ENCODE assay signal across 22 mouse cellular contexts in the genomic region with DNA sequence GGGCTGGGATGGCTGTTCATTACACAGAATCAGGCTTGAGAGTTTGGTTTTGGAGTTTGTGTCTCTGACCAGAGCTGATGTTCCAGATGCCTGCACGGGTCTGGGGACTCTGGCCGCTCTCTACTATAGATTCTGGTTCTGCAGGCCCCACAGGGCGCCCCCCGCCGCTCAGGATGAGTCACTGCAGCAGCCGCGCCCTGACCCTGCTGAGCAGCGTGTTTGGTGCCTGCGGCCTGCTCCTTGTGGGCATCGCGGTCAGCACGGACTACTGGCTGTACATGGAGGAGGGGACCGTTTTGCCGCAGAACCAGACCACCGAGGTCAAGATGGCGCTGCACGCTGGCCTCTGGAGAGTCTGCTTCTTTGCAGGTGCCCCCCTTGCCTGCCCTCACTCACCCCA. TPM values are rescaled to one million over a fixed set of nuclear protein-coding genes. Genes with fewer than 3 reads are reported as not detected.
DNase-seq lines count a peak whose midpoint lies in the region; ATAC-seq lines count a peak whose summit lies in the region.
"Had no signal": no experiment of that assay in that cellular context is flagged by ENCODE, and none has a peak within 500 bp of the region (broad histone marks: within the 10 kb centered on the region; RNA-seq: fewer than 3 reads in every experiment).

No protein-coding gene starts in this region.

- no peak overlapping the region for H3K27ac ChIP-seq in hindbrain, embryonic 10.5 days
- no peak overlapping the region for H3K27ac ChIP-seq in hindbrain, embryonic 16.5 days (ENCODE audit: low read depth, low read length)
- H3K27ac ChIP-seq in midbrain, embryonic 11.5 days (ENCODE audit: low read depth, low read length): no peak overlapping the region
- no peak overlapping the region for H3K27ac ChIP-seq in midbrain, embryonic 16.5 days (ENCODE audit: low read length)
- H3K27ac ChIP-seq: forebrain, embryonic 13.5 days; gastrocnemius, adult 2 months; heart, embryonic 15.5 days; kidney, embryonic 15.5 days; midbrain, embryonic 12.5 days; stomach, embryonic 15.5 days had no signal

- H3K4me3 ChIP-seq in hindbrain, embryonic 10.5 days: no peak overlapping the region
- no peak overlapping the region for H3K4me3 ChIP-seq in hindbrain, embryonic 16.5 days (ENCODE audit: low read length)
- no peak overlapping the region for H3K4me3 ChIP-seq in midbrain, embryonic 11.5 days (ENCODE audit: low read depth, low read length)
- H3K4me3 ChIP-seq in midbrain, embryonic 16.5 days (ENCODE audit: low read depth, low read length): no peak overlapping the region
- H3K4me3 ChIP-seq: forebrain, embryonic 13.5 days; gastrocnemius, adult 2 months; heart, embryonic 15.5 days; kidney, embryonic 15.5 days; midbrain, embryonic 12.5 days; stomach, embryonic 15.5 days had no signal

- no peak overlapping the region for H3K4me2 ChIP-seq in hindbrain, embryonic 16.5 days (ENCODE audit: low read length)
- H3K4me2 ChIP-seq in midbrain, embryonic 11.5 days: no peak overlapping the region
- H3K4me2 ChIP-seq in midbrain, embryonic 16.5 days (ENCODE audit: low read length): no peak overlapping the region
- H3K4me2 ChIP-seq: forebrain, embryonic 13.5 days; heart, embryonic 15.5 days; kidney, embryonic 15.5 days; midbrain, embryonic 12.5 days; stomach, embryonic 15.5 days had no signal

- 0 out of 2 replicates have a peak, but pooled peaks cover 2% of the 10 kb centered on the region for H3K9me3 ChIP-seq in hindbrain, embryonic 10.5 days
- no peaks in the 10 kb centered on the region for H3K9me3 ChIP-seq in hindbrain, embryonic 16.5 days (ENCODE audit: control insufficient read depth, low read length)
- H3K9me3 ChIP-seq in midbrain, embryonic 11.5 days (ENCODE audit: control insufficient read depth, low read length): no peaks in the 10 kb centered on the region
- no peaks in the 10 kb centered on the region for H3K9me3 ChIP-seq in midbrain, embryonic 16.5 days (replicated peaks; ENCODE audit: control insufficient read depth, low read length, poor library complexity, severe bottlenecking)
- H3K9me3 ChIP-seq: forebrain, embryonic 13.5 days; heart, embryonic 15.5 days; kidney, embryonic 15.5 days; midbrain, embryonic 12.5 days; stomach, embryonic 15.5 days had no signal

- H3K9ac ChIP-seq in hindbrain, embryonic 16.5 days (ENCODE audit: low read depth, low read length): no peak overlapping the region; the same call in 1 of the 2 replicates
- H3K9ac ChIP-seq in midbrain, embryonic 11.5 days (ENCODE audit: low read length): no peak overlapping the region
- no peak overlapping the region for H3K9ac ChIP-seq in midbrain, embryonic 16.5 days (ENCODE audit: low read depth, low read length)
- H3K9ac ChIP-seq: forebrain, embryonic 13.5 days; heart, embryonic 15.5 days; kidney, embryonic 15.5 days; midbrain, embryonic 12.5 days; stomach, embryonic 15.5 days had no signal

- H3K27me3 ChIP-seq in hindbrain, embryonic 10.5 days (ENCODE audit: insufficient read depth, poor library complexity, severe bottlenecking): no peaks in the 10 kb centered on the region; the same call in 1 of the 2 replicates
- no peaks in the 10 kb centered on the region for H3K27me3 ChIP-seq in hindbrain, embryonic 16.5 days (replicated peaks; ENCODE audit: control insufficient read depth, insufficient read depth, low read length)
- H3K27me3 ChIP-seq in midbrain, embryonic 11.5 days (ENCODE audit: control insufficient read depth, insufficient read depth, low read length): no peaks in the 10 kb centered on the region
- no peaks in the 10 kb centered on the region for H3K27me3 ChIP-seq in midbrain, embryonic 16.5 days (ENCODE audit: control insufficient read depth, insufficient read depth, low read depth, low read length)
- H3K27me3 ChIP-seq: forebrain, embryonic 13.5 days; midbrain, embryonic 12.5 days; stomach, embryonic 15.5 days had no signal

- no peak for ATAC-seq in hindbrain, embryonic 16.5 days
- ATAC-seq in midbrain, embryonic 11.5 days (ENCODE audit: low FRiP score): no peak
- no peak for ATAC-seq in midbrain, embryonic 16.5 days
- ATAC-seq: forebrain, embryonic 13.5 days; lung, postnatal 0 days had no signal

- H3K36me3 ChIP-seq in hindbrain, embryonic 10.5 days: peaks cover 41% of the 10 kb centered on the region
- peaks cover 17% of the 10 kb centered on the region for H3K36me3 ChIP-seq in hindbrain, embryonic 16.5 days (ENCODE audit: control insufficient read depth, insufficient read depth, low read length)
- H3K36me3 ChIP-seq in midbrain, embryonic 11.5 days (ENCODE audit: control insufficient read depth, insufficient read depth, low read length): no peaks in the 10 kb centered on the region; the same call in 1 of the 2 replicates
- H3K36me3 ChIP-seq in midbrain, embryonic 16.5 days (ENCODE audit: control insufficient read depth, insufficient read depth, low read length): peaks cover 7% of the 10 kb centered on the region
- H3K36me3 ChIP-seq: heart, embryonic 15.5 days; stomach, embryonic 15.5 days had no signal

- 64% methylated on average over 17 of the region's 17 CpGs for WGBS in hindbrain, embryonic 10.5 days
- WGBS in hindbrain, embryonic 16.5 days: 71% methylated on average over 17 of the region's 17 CpGs
- WGBS in midbrain, embryonic 11.5 days: 65% methylated on average over 17 of the region's 17 CpGs
- 58% methylated on average over 17 of the region's 17 CpGs for WGBS in midbrain, embryonic 16.5 days

- H3K4me1 ChIP-seq in hindbrain, embryonic 10.5 days (replicated peaks): peaks cover 27% of the 10 kb centered on the region
- H3K4me1 ChIP-seq in hindbrain, embryonic 16.5 days (ENCODE audit: control insufficient read depth, insufficient read depth, low read depth, low read length): peaks cover 6% of the 10 kb centered on the region
- H3K4me1 ChIP-seq in midbrain, embryonic 11.5 days (ENCODE audit: control insufficient read depth, insufficient read depth, low read length): peaks cover 9% of the 10 kb centered on the region
- H3K4me1 ChIP-seq in midbrain, embryonic 16.5 days (ENCODE audit: control insufficient read depth, insufficient read depth, low read length): peaks cover 12% of the 10 kb centered on the region
- H3K4me1 ChIP-seq: stomach, embryonic 15.5 days had no signal

- peak; percentile 6 for DNase-seq in hindbrain, embryonic 10.5 days (ENCODE audit: low spot score)
- peak; percentile 74 for DNase-seq in midbrain, embryonic 11.5 days (ENCODE audit: low spot score, missing footprints)
- DNase-seq in R1 (ENCODE audit: low read depth, low spot score): peak; percentile 60
- peak; percentile 23 to 46 for DNase-seq in cerebellum, postnatal 25 days
- no peak for DNase-seq in ovary, postnatal 10 days (ENCODE audit: low spot score)
- DNase-seq: adrenal gland, postnatal 36 days; B cell, adult 2 months; gastrocnemius, adult 2 months; heart, postnatal 36 days; kidney, adult 11 months; kidney, postnatal 36 days; left cerebral cortex, postnatal 4 days had no signal

RNA-seq across cellular contexts. Expression of a gene that starts 3.7 kb away (rescaled TPM):
- 2.2 TPM in 2 replicates for polyA plus RNA-seq in hindbrain, embryonic 10.5 days (2016; fragmentation: Nextera tagmentation; extraction: Ambion mirVana)
- 2.6 and 2.9 TPM in 2 replicates for polyA plus RNA-seq in hindbrain, embryonic 16.5 days (2015; fragmentation: Nextera tagmentation; extraction: Ambion mirVana)
- 4.2 and 4.4 TPM in 2 replicates for polyA plus RNA-seq in midbrain, embryonic 11.5 days (2014; fragmentation: Nextera tagmentation; extraction: Ambion mirVana)
- 2.6 and 3.0 TPM in 2 replicates for polyA plus RNA-seq in midbrain, embryonic 16.5 days (2015; fragmentation: Nextera tagmentation; extraction: Ambion mirVana)
- polyA plus RNA-seq: liver, embryonic 16.5 days had no signal

RNA-seq across cellular contexts. Expression of a gene that starts 47.4 kb away (rescaled TPM):
- 0.30 and 0.47 TPM in 2 replicates for polyA plus RNA-seq in hindbrain, embryonic 10.5 days (2016; fragmentation: Nextera tagmentation; extraction: Ambion mirVana)
- polyA plus RNA-seq in hindbrain, embryonic 16.5 days (2015; fragmentation: Nextera tagmentation; extraction: Ambion mirVana): 2.0 and 2.3 TPM in 2 replicates
- 0.31 and 0.77 TPM in 2 replicates for polyA plus RNA-seq in midbrain, embryonic 11.5 days (2014; fragmentation: Nextera tagmentation; extraction: Ambion mirVana)
- 3.3 and 3.8 TPM in 2 replicates for polyA plus RNA-seq in midbrain, embryonic 16.5 days (2015; fragmentation: Nextera tagmentation; extraction: Ambion mirVana)
- polyA plus RNA-seq: liver, embryonic 16.5 days had no signal

RNA-seq across cellular contexts. Expression of a gene that starts 47.5 kb away (rescaled TPM):
- 33.1 and 37.7 TPM in 2 replicates for polyA plus RNA-seq in hindbrain, embryonic 10.5 days (2016; fragmentation: Nextera tagmentation; extraction: Ambion mirVana)
- 36.9 and 51.0 TPM in 2 replicates for polyA plus RNA-seq in hindbrain, embryonic 16.5 days (2015; fragmentation: Nextera tagmentation; extraction: Ambion mirVana)
- polyA plus RNA-seq in midbrain, embryonic 11.5 days (2014; fragmentation: Nextera tagmentation; extraction: Ambion mirVana): 38.1 and 41.2 TPM in 2 replicates
- polyA plus RNA-seq in midbrain, embryonic 16.5 days (2015; fragmentation: Nextera tagmentation; extraction: Ambion mirVana): 32.7 and 36.4 TPM in 2 replicates

RNA-seq across cellular contexts. Expression of a gene that starts 54.1 kb away (rescaled TPM):
- polyA plus RNA-seq in hindbrain, embryonic 10.5 days (2016; fragmentation: Nextera tagmentation; extraction: Ambion mirVana): 5.5 and 7.8 TPM in 2 replicates
- 8.6 and 13.7 TPM in 2 replicates for polyA plus RNA-seq in hindbrain, embryonic 16.5 days (2015; fragmentation: Nextera tagmentation; extraction: Ambion mirVana)
- polyA plus RNA-seq in midbrain, embryonic 11.5 days (2014; fragmentation: Nextera tagmentation; extraction: Ambion mirVana): 4.0 and 4.7 TPM in 2 replicates
- polyA plus RNA-seq in midbrain, embryonic 16.5 days (2015; fragmentation: Nextera tagmentation; extraction: Ambion mirVana): 13.3 and 17.3 TPM in 2 replicates
- polyA plus RNA-seq: liver, adult 2 months; liver, embryonic 16.5 days had no signal
